Mouse (Mus musculus): Measurements from ENCODE around the gene Rfx8.
A peak's percentile ranks its signal among the peaks of the same experiment; 100 is the strongest.

Gene Rfx8

GRCm38 (mm10) chr1:39720632-39721350 lies at the start of gene Rfx8:
Gene Rfx8, minus strand, starts transcription at chr1:39720997.
- no peak for DNase-seq (ENCODE audit: low read depth, low spot score)

GRCm38 (mm10) chr1:39770436-39770835 lies 49.6 kb upstream of the Rfx8 start:
- DNase-seq (ENCODE audit: low read depth, low spot score) = no peak

GRCm38 (mm10) chr1:39768017-39768416 lies 47.2 kb upstream of the Rfx8 start:
- no peak for DNase-seq (ENCODE audit: low read depth, low spot score)

- no peak for DNase-seq (ENCODE audit: low read depth, low spot score)
These were observed 45.2 kb upstream of the Rfx8 start for GRCm38 (mm10) chr1:39765854-39766493.

- DNase-seq (ENCODE audit: low read depth, low spot score) = peak; percentile 48
These were observed 41.2 kb upstream of the Rfx8 start for GRCm38 (mm10) chr1:39762025-39762370.

- DNase-seq (ENCODE audit: low read depth, low spot score) = peak; percentile 59
These were observed 40.6 kb upstream of the Rfx8 start for GRCm38 (mm10) chr1:39761211-39762024.

GRCm38 (mm10) chr1:39760181-39760715 lies 39.5 kb upstream of the Rfx8 start:
- DNase-seq (ENCODE audit: low read depth, low spot score) = no peak

GRCm38 (mm10) chr1:39759231-39760175 lies 38.7 kb upstream of the Rfx8 start:
- no peak for DNase-seq (ENCODE audit: low read depth, low spot score)

- no peak for DNase-seq (ENCODE audit: low read depth, low spot score)
These were observed 37.4 kb upstream of the Rfx8 start for GRCm38 (mm10) chr1:39758244-39758643.

GRCm38 (mm10) chr1:39756952-39757351 lies 36.2 kb upstream of the Rfx8 start:
- no peak for DNase-seq (ENCODE audit: low read depth, low spot score)

GRCm38 (mm10) chr1:39754224-39754957 lies 33.6 kb upstream of the Rfx8 start:
- DNase-seq (ENCODE audit: low read depth, low spot score) = no peak

- no peak for DNase-seq (ENCODE audit: low read depth, low spot score)
These were observed 30.7 kb upstream of the Rfx8 start for GRCm38 (mm10) chr1:39751537-39751936.

- peak; percentile 50 for DNase-seq (ENCODE audit: low read depth, low spot score)
These were observed 28.9 kb upstream of the Rfx8 start for GRCm38 (mm10) chr1:39749664-39750063.

GRCm38 (mm10) chr1:39749214-39749613 lies 28.4 kb upstream of the Rfx8 start:
- DNase-seq (ENCODE audit: low read depth, low spot score) = no peak

- DNase-seq (ENCODE audit: low read depth, low spot score) = no peak
These were observed 27.9 kb upstream of the Rfx8 start for GRCm38 (mm10) chr1:39748666-39749065.

- DNase-seq (ENCODE audit: low read depth, low spot score) = peak; percentile 51
These were observed 25.7 kb upstream of the Rfx8 start for GRCm38 (mm10) chr1:39746464-39746863.

- DNase-seq (ENCODE audit: low read depth, low spot score) = no peak
These were observed 20.2 kb upstream of the Rfx8 start for GRCm38 (mm10) chr1:39740948-39741347.

GRCm38 (mm10) chr1:39740002-39740401 lies 19.2 kb upstream of the Rfx8 start:
- no peak for DNase-seq (ENCODE audit: low read depth, low spot score)

- DNase-seq (ENCODE audit: low read depth, low spot score) = peak; percentile 47
These were observed 15.3 kb upstream of the Rfx8 start for GRCm38 (mm10) chr1:39735927-39736604.

GRCm38 (mm10) chr1:39735493-39735892 lies 14.7 kb upstream of the Rfx8 start:
- no peak for DNase-seq (ENCODE audit: low read depth, low spot score)
